Mouse (Mus musculus): ENCODE results near the gene Psmg4. TPM values are rescaled to one million over a fixed set of nuclear protein-coding genes. Genes with fewer than 3 reads are reported as not detected.

Psmg4 gene
- polyA plus RNA-seq, 1 experiment = 47.9 TPM

DNA sequence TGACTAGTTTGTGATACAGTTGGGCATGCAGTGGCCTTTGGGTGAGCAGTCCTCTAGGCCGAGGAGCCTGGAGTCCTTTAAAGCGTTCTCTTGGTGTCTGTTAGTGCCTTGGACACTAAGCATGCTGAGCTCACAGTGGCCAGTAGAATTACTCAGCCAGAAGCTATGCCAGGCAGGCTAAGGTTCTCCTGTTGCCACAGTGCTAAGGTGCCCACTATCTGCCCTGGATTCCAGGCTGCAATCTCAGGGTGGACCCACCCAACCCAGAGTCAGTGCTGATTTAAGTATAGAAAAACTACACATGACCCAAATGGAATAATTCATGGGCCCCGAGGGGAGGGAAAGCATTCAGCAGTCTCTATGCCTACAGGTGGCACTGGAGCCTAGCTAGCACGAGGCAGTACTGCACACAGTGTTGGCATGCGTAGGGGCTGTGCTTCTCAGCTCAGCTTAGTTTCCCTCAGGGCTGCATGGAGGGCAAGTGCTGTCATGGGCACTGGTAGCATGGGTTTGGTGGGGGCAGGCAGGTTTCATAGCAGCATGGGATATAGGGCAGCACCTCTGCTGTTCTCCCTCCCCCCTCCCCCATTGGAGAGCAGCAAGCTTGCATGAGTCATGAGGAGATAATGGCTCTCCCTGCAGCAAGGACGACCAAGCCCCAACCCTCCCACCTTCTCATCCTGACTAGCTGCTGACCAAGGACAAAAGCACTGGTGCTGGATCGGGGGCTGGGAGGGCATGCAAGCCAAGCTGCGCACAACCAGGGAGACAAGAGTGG, 29.8 kb downstream of the Psmg4 start:
- DNase-seq (ENCODE audit: extremely low spot score in 1 of 2, low spot score in 1 of 2) = no peak

DNA sequence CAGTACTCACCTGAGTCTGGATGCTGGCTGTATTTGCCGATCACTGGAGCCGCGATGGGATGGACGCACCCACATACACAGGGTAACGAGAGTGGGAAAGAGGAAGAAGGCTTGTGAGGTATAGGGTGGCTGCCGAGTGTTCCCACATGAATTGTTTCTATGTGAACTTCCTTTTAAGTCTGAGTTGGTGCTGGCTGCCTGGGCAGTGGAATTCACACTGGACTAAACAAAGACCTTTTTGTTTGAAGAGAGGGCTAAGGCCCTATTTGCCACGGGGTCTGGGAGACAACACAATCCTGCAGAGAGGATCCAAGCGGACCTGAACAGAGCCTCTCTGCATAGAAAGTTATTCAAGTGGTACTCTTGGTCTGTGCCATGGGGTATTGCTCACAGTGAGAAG, 30.6 kb downstream of the Psmg4 start:
- no peak for DNase-seq (ENCODE audit: extremely low spot score in 1 of 2, low spot score in 1 of 2)

DNA sequence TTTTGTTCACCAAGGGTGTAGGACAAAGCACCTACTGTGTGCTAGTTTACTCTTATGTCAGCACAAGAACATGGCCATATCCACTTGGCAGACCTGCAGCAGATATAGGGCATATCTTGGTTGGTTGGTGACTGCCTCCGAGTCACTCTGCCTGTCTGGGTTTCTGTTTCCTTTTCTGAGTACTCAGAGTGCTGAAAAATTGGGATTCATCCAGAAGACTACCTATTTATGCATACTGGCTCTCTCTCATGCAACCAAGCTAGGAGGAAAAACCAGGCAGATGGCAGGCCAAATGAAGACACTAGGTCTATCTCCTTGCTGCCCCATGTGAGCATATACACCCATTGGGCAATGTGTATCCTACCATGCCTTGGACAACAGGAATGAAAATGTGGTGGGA, 32.9 kb downstream of the Psmg4 start:
- DNase-seq (ENCODE audit: extremely low spot score in 1 of 2, low spot score in 1 of 2) = peak; percentile 41 to 64

DNA sequence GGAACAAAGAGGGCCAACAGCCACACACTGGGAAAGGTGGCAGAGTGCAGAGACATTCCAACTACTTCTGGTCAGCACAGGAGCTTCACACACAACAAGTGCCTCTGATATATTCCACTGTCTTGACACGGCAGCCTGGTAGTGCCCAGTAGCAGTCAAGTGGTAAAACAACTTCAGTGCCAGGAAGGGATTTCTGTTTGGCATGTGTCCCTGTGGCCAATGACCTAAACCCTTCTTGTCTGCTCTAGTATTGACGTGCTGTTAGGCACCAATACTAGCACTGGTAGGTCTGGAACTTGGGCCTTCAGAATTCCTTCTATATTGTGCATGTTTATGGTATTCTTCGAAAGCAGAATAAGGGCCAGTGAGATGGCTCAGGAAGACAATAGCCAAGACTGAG, 42.5 kb downstream of the Psmg4 start:
- no peak for DNase-seq (ENCODE audit: extremely low spot score in 1 of 2, low spot score in 1 of 2)

DNA sequence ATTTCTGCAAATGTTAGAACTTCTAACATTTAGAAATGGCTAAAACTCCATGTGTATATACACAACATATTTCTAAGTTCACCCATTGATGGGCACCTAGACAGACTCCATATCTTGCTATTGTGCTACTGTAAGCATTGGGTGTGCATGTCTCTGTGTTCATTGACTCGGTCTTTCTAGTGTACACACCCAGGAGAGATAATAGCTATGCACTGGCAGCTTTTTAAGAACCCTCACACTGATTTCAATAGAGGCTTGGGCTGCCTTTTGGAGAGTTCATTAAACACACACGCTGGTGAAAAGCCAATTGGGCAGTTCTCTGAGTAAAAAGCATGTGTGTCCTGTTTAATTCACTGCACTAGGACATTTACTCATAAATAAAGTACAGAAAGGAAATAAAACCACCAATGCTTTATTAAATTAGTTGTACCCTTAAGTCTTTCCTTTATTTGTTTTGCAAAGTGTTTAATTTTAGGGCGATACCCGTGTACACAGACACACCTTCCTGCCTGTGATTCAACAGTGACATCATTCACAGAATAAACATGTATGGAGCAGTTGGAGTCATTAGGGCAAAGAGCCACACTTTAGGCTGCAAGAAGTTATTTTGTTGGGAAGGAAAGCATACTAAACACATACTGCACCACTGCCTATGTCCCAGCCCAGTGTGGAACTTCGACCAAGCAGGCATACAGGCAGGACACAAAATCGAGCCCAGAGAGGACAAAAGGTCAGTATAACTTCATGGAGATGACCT, 45.1 kb downstream of the Psmg4 start:
- no peak for DNase-seq (ENCODE audit: extremely low spot score in 1 of 2, low spot score in 1 of 2)

DNA sequence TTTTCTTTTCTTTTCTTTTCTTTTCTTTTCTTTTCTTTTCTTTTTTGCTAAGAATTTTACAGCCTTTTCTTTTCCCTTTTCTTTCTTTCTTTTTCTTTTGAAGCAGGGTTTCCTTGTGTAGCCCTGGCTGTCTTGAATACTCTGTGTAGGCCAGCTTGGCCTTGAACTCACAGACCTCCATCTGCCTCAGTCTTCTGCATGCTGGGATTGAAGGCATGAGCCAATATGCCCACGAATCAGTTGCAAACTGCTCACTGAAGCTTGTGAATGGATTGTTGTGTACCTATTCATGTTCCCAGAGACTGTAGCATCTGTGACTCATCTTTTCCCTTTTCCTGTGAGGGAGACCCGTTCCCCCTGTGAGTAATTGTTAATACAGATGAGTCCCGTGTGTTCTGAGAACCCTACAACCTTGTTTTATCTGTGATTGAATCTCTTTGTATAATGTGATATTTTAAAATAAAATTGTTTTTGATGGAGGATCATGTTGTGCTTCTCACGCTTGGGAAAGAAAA, 48.6 kb downstream of the Psmg4 start:
- DNase-seq (ENCODE audit: extremely low spot score in 1 of 2, low spot score in 1 of 2) = no peak

DNA sequence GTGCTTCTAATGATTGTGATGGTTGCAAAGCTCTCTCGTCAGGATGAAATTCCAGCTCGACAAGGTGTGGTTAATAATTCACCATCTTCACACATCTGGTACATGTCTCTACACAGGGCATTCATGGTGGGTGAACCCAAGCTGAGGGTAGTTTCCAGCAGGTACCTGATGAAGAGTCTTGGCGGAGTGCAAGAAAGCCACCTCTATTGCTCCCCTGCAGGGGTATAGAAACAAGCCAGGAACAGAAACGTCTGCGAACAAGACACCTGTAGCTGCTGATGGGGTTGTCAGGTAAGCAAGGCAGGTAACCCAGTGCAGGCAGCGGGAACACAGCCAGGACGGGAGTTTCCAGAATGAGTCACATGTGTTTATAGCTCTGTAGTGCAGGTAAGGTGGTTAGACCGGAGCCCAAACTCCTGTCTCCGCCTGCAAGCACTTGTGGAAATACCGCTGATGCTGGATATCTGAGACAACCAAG, 50.0 kb downstream of the Psmg4 start:
- no peak for DNase-seq (ENCODE audit: extremely low spot score in 1 of 2, low spot score in 1 of 2)

DNA sequence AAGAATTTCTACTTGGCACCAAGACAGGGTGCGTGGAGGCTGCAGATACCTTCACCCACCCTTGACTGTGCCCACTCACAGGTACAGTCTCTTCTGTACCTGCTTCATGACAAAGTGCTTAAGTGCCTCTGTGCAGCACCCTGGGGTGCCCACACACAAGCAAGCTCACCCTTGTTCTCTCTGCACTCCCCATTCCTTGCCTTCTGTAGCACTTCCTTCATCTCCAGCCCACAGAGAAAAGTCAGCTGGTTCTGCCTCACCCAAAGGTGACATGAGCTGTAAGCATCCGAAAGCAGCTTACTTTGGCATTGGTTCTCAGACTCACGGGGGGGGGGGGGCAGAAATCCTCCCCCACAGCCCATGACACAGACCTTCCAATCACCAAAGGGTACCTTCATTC, 52.1 kb downstream of the Psmg4 start:
- DNase-seq (ENCODE audit: extremely low spot score in 1 of 2, low spot score in 1 of 2) = peak in 1 of 2 experiments; percentile 54

DNA sequence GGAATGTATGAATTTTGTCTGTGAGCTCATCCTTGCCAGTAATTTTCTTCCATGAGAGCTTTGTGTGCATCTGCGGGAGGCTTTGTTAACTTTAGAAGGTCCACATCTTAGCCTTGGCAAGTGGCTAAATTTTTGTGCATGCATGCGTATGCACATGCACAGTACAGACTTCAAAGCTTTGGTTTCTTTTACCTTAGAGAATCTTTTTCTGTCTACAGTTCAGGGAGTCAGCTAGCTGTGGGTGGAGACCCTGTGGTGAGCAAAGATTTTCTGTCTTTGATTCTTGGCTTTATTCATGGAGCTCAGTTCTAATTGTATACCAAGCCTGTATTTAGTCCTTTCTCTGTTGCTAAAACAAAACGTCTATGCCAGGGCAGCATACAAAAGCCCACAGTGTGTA, 56.0 kb downstream of the Psmg4 start:
- DNase-seq (ENCODE audit: extremely low spot score in 1 of 2, low spot score in 1 of 2) = no peak

DNA sequence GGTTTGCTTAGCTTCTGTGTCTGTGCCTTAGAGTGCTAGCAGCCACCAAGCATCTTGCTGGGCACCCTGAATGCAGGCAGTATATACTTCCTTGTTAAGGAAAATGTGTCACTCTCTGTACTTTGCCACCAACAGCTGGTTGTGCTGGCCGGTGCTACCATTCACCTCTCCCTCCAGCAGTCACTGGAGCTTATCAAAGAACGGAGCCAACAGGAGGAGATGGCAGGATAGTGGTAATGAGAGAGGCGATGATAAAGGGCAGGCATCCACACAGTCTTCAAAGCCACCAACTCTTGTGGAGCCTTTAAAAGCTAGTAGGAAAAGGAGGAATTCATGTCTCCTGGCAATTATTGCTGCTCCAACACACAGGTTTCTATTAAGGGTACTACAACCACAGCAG, 57.0 kb downstream of the Psmg4 start:
- no peak for DNase-seq (ENCODE audit: extremely low spot score in 1 of 2, low spot score in 1 of 2)

DNA sequence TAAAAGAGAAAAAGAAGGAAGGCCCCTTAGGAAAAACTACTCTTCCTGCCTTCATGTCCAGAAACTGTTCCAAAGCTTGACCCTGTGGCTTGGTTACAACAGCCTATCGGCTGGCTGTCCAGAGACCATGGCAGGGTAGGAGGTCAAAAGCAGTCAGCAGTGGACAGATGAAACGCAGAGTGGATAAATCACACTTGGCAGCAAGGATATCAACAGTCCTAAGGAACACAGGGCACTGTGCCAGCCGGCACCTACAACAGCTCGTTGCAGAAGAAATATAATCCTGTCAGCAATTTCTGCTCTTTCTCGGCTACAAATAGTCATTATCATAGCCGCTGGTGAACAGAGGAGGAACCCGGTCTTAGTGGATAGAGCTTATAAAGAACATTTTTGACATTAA, 60.2 kb downstream of the Psmg4 start:
- peak in 1 of 2 experiments; percentile 26 for DNase-seq (ENCODE audit: extremely low spot score in 1 of 2, low spot score in 1 of 2)

DNA sequence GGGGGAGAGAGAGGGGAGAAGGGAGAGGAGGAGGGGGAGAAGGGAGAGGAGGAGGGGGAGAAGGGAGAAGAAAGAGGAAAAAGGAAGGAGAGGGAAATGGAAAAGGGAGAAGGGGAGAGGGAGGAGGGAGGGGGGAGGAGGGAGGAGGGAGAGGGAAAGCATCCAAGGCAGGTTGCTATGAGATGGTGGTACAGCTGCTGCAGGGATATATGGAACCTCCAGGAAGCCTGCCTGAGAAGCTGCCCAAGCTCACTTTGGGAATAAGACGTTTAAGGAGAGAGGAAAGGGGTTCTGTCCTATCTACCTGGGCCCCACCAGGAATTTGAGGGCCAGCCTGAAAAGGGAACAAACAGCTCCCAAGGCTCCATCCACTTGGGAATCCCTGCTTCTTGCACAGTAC, 64.2 kb downstream of the Psmg4 start:
- DNase-seq (ENCODE audit: extremely low spot score in 1 of 2, low spot score in 1 of 2) = no peak

Other genes starting within 250 kb of the Psmg4 start
- gene Nqo2, start 198.3 kb upstream of the Psmg4 start, polyA plus RNA-seq (2012; rRNA removed) = 8.4 and 9.9 TPM in 2 replicates
- 4.3 and 4.5 TPM in 2 replicates for gene Ripk1, start 160.6 kb upstream of the Psmg4 start, polyA plus RNA-seq (2012; rRNA removed)
- 44.8 and 45.7 TPM in 2 replicates for gene Serpinb6a, start 160.2 kb upstream of the Psmg4 start, polyA plus RNA-seq (2012; rRNA removed)
- gene Bphl, start 125.4 kb upstream of the Psmg4 start, polyA plus RNA-seq (2012; rRNA removed) = 47.1 and 56.5 TPM in 2 replicates
- 1,752 and 1,773 TPM in 2 replicates for gene Tubb2a, start 85.0 kb upstream of the Psmg4 start, polyA plus RNA-seq (2012; rRNA removed)
- gene Tubb2b, start 32.5 kb upstream of the Psmg4 start, polyA plus RNA-seq (2012; rRNA removed) = 387 and 426 TPM in 2 replicates
- 41.0 and 44.9 TPM in 2 replicates for gene Slc22a23, start 182.2 kb downstream of the Psmg4 start, polyA plus RNA-seq (2012; rRNA removed)

All from frontal cortex, adult 2 months (tissue).